Mouse (Mus musculus): ENCODE measurements around the gene Chka. TPM values are rescaled to one million over a fixed set of nuclear protein-coding genes. Genes with fewer than 3 reads are reported as not detected.

Chka gene
- polyA plus RNA-seq, 1 experiment from 2014 or later: 52.9 TPM

GRCm38 (mm10) chr19:3898952-3899351 lies 47.4 kb downstream of the Chka start:
- H3K4me3 ChIP-seq: no peak overlapping the region
- no peak overlapping the region for H3K27ac ChIP-seq
- 87% methylated on average over 7 of the region's 7 CpGs for WGBS
- peaks cover 17% of the 10 kb centered on the region for H3K4me1 ChIP-seq (replicated peaks)
- no peak overlapping the region for H3K9ac ChIP-seq
- H3K4me2 ChIP-seq: no peak overlapping the region
- no peaks in the 10 kb centered on the region for H3K9me3 ChIP-seq
- H3K27me3 ChIP-seq: no peaks in the 10 kb centered on the region
- ATAC-seq (ENCODE audit: low FRiP score): no peak
- H3K36me3 ChIP-seq: peaks cover 35% of the 10 kb centered on the region

DNA sequence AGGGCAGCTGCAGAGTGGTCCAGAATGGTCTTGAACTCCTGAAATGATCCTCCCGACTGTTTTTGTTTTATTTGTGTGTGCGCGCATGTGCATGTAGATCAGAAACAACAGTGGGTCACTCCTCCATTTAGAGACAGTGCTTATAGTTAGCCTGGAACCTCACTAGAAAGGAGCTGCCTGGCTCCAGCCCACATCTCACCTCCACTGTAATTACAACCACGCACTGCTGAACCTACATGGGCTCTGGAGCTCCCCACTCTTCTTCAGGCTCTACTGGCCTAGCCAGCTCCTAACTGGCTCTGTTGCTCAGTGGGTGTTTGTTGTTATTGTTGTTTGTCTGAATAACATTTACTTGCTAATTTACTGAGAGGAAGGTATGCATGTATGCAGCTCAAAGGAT lies 48.0 kb downstream of the Chka start:
- H3K4me3 ChIP-seq: no peak overlapping the region
- H3K9me3 ChIP-seq: no peaks in the 10 kb centered on the region
- no peak overlapping the region for H3K4me2 ChIP-seq
- ATAC-seq (ENCODE audit: low FRiP score): no peak
- peaks cover 19% of the 10 kb centered on the region for H3K4me1 ChIP-seq (replicated peaks)
- 0 out of 2 replicates have a peak, but pooled peaks cover 3% of the 10 kb centered on the region for H3K27me3 ChIP-seq
- WGBS: 97% methylated on average over 4 of the region's 4 CpGs
- H3K9ac ChIP-seq: no peak overlapping the region
- peaks cover 28% of the 10 kb centered on the region for H3K36me3 ChIP-seq
- H3K27ac ChIP-seq: no peak overlapping the region

GRCm38 (mm10) chr19:3902966-3903365 lies 51.4 kb downstream of the Chka start:
- H3K27me3 ChIP-seq: peaks cover 21% of the 10 kb centered on the region; the same call in 1 of the 2 replicates
- H3K9ac ChIP-seq: no peak overlapping the region
- peaks cover 31% of the 10 kb centered on the region for H3K4me1 ChIP-seq (replicated peaks)
- no peaks in the 10 kb centered on the region for H3K9me3 ChIP-seq
- WGBS: 85% methylated on average over 12 of the region's 12 CpGs
- no peak overlapping the region for H3K27ac ChIP-seq
- no peak overlapping the region for H3K4me2 ChIP-seq
- H3K4me3 ChIP-seq: no peak overlapping the region
- H3K36me3 ChIP-seq: peaks cover 8% of the 10 kb centered on the region; the same call in 1 of the 2 replicates
- ATAC-seq (ENCODE audit: low FRiP score): no peak

- H3K27me3 ChIP-seq: peaks cover 21% of the 10 kb centered on the region; the same call in 1 of the 2 replicates
- no peak for ATAC-seq (ENCODE audit: low FRiP score)
- no peaks in the 10 kb centered on the region for H3K9me3 ChIP-seq
- H3K4me3 ChIP-seq: no peak overlapping the region
- H3K9ac ChIP-seq: no peak overlapping the region
- peaks cover 16% of the 10 kb centered on the region for H3K36me3 ChIP-seq
- H3K27ac ChIP-seq: no peak overlapping the region
- WGBS: 63% methylated on average over 25 of the region's 25 CpGs
- H3K4me2 ChIP-seq: no peak overlapping the region; the same call in 1 of the 2 replicates
- H3K4me1 ChIP-seq (replicated peaks): peaks cover 31% of the 10 kb centered on the region
These were observed 52.2 kb downstream of the Chka start for GRCm38 (mm10) chr19:3903648-3904362.

DNA sequence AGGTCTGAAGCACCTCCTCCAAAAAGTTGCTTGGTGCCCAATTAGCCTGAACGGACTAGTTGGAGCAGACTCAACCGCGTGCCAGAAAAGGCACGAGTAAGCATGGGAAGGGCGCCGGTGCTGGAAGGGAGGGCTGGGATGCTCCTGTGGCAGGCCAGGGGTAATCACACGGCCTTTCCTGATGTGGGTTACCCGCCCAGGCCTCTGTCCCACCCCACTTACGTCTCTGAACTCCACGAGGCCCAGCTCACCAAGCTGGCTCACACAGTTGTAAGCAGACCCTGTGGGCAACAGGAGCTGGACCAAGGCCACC lies 52.7 kb downstream of the Chka start:
- no peak overlapping the region for H3K9ac ChIP-seq
- no peak for ATAC-seq (ENCODE audit: low FRiP score)
- H3K4me3 ChIP-seq: no peak overlapping the region
- H3K36me3 ChIP-seq: peaks cover 21% of the 10 kb centered on the region
- peaks cover 31% of the 10 kb centered on the region for H3K4me1 ChIP-seq (replicated peaks)
- peaks cover 21% of the 10 kb centered on the region; the same call in 1 of the 2 replicates for H3K27me3 ChIP-seq
- peak overlapping the region; percentile 63; the same call in 1 of the 2 replicates for H3K4me2 ChIP-seq
- no peak overlapping the region for H3K27ac ChIP-seq
- no peaks in the 10 kb centered on the region for H3K9me3 ChIP-seq
- 68% methylated on average over 10 of the region's 10 CpGs for WGBS

DNA sequence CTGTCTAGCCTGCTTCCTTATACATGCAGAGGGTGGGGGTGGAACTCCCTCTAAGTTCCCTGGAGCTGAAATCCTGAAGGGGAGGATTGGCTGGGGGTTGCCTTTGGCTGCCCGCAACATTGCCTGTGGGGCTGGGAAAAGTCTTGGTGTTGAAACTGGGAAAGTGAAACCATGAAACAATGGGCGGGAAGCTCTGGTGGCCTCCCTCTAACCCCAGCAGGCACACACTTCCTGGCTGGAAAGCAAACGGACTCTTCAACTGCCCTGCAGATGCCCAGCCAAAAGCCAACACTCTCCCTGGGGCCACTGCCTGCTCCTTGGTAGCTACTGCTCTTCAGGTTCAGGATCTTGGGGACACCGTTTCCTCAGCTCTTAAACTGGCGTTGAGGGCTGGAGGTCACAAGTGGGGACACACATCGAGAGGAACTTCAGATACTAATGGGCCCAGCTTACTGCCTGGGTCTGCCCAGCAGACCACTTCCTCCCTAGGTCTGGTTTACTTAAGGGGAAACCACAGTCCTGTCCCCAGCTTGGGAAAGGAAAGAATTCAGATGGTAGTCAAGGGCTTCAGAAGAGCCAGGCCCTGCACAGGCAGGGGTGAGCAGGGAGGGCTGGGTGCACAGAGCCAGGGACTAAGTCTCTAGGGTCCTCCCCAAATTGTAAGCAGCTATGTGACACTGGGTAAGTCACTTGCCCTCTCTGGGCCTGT lies 53.8 kb downstream of the Chka start:
- peaks cover 32% of the 10 kb centered on the region for H3K36me3 ChIP-seq
- no peaks in the 10 kb centered on the region for H3K9me3 ChIP-seq
- no peak for ATAC-seq (ENCODE audit: low FRiP score)
- H3K9ac ChIP-seq: no peak overlapping the region; the same call in none of the 2 replicates
- H3K27ac ChIP-seq: no peak overlapping the region
- H3K27me3 ChIP-seq: peaks cover 21% of the 10 kb centered on the region; the same call in 1 of the 2 replicates
- H3K4me1 ChIP-seq (replicated peaks): peaks cover 31% of the 10 kb centered on the region
- H3K4me3 ChIP-seq: no peak overlapping the region
- peak overlapping the region; percentile 63 for H3K4me2 ChIP-seq
- 56% methylated on average over 6 of the region's 6 CpGs for WGBS

GRCm38 (mm10) chr19:3906326-3906725 lies 54.8 kb downstream of the Chka start:
- Histone ChIP-seq H3K9me3 (no peaks in the 10 kb centered on the region), H3K9ac (peak overlapping the region; percentile 70), H3K36me3 (peaks cover 39% of the 10 kb centered on the region), H3K4me2 (peak overlapping the region; percentile 63), H3K27me3 (peaks cover 21% of the 10 kb centered on the region; the same call in 1 of the 2 replicates), H3K27ac (no peak overlapping the region), H3K4me1 (replicated peaks) (peaks cover 36% of the 10 kb centered on the region), H3K4me3 (peak overlapping the region; percentile 42)
- 0 out of 2 replicates have a peak, but pooled peaks have one; percentile 1 for ATAC-seq (ENCODE audit: low FRiP score)
- WGBS: 51% methylated on average over 10 of the region's 10 CpGs

DNA sequence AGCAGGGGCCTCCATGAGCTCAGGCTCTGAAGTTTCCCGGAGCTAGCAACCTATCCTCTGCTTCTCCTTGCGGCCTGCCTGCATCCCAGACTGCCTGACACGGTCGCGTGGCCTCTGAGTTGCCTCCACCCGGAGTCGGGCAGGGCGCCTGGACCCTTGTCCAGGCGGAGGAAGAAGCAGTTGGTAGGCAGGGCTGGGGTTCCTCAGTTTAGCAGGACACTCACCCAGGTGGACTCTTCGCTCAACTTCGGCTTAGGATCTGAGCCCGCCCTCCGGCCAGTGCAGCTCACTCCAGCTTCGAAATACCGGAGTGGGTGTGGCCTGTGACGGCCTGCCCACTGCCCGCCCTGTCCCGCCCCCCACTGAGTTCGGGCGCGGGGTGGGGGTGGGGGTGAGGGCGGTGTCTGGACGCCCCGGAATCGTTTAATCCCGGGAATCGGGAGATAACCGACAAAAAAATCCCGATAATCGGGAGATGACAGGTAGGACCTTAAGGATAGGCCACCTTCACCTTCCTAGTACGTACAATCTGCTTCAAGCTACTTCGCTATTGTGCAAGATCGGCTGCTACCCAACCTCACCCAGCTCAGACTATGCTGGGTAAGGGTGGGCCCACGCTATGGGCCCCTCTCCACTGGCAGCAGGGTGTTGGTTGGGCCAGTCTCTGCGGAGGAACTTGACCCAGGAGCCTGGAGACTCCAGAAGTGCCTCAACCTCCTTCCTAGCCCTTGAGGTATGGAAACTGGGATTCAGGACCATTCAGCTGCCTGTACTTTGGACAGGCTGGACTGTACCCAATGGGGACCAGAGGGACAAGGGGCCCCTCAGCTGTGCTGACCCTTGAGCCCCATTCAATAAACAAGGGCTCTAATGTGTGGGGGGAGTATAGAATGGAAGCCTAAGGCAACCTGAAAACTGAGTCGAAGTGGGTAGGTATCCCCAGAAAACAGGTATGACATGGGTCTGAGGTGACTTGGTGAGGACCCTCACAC lies 55.5 kb downstream of the Chka start, which contains the start of gene Tcirg1:
Gene Tcirg1, minus strand, starts transcription at position 339 of the 992 bp plus-strand sequence.
- peaks cover 44% of the 10 kb centered on the region for H3K4me1 ChIP-seq (replicated peaks)
- peak; percentile 50 for ATAC-seq (ENCODE audit: low FRiP score)
- peak within 1 kb of the TSS; percentile 70 for H3K9ac ChIP-seq
- H3K4me2 ChIP-seq: peak within 1 kb of the TSS; percentile 63
- H3K9me3 ChIP-seq: no peaks in the 10 kb centered on the region
- H3K27me3 ChIP-seq: peaks cover 21% of the 10 kb centered on the region; the same call in 1 of the 2 replicates
- H3K36me3 ChIP-seq: peaks cover 39% of the 10 kb centered on the region
- no peak within 1 kb of the TSS for H3K27ac ChIP-seq
- peak within 1 kb of the TSS; percentile 42 for H3K4me3 ChIP-seq
- 8% methylated on average over 36 of the region's 36 CpGs for WGBS

DNA sequence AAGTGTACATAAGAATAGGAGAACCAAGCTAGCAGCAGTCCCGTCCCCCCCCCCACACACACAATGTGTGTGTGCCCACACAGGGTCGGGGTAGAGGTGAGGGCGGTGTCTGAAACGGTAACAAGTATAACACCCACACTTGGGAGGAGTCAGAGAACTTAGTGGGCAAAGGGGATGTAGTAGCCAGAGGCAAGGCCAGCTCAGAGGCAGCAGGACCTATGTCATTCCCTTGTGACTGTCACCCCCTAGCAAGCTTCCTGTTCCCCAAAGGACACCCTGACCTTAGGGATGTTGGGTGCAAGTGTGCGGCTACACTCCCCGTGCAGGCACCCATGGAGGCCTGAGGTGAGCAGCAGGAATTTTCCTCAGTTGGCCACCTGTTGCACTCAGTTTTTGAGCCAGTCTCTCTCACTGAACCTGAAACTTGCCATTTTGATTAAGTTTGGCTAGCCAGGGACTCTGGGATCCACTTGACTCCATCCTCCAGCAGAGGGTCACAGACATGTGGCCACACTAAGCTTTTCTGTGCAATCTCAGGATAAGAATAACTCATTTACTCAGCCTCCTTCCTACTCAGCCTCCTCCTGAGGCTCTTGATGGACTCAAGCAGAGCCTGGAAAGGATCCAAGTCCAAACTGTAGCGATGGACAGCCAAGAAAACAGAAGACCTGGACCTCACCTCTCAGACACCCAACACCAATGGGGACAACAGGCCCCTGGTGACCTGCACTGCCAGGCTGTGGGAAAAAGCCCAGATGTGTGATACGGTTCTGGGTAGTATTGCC lies 56.5 kb downstream of the Chka start:
- peak overlapping the region; percentile 42; the same call in 1 of the 2 replicates for H3K4me3 ChIP-seq
- no peaks in the 10 kb centered on the region for H3K9me3 ChIP-seq
- no peak overlapping the region for H3K9ac ChIP-seq
- no peak overlapping the region for H3K27ac ChIP-seq
- 87% methylated on average over 8 of the region's 8 CpGs for WGBS
- ATAC-seq (ENCODE audit: low FRiP score): no peak
- H3K27me3 ChIP-seq: peaks cover 21% of the 10 kb centered on the region; the same call in 1 of the 2 replicates
- H3K4me1 ChIP-seq (replicated peaks): peaks cover 45% of the 10 kb centered on the region
- H3K36me3 ChIP-seq: peaks cover 37% of the 10 kb centered on the region
- peak overlapping the region; percentile 63; the same call in 1 of the 2 replicates for H3K4me2 ChIP-seq

GRCm38 (mm10) chr19:3910206-3910605 lies 58.6 kb downstream of the Chka start:
- 0 out of 2 replicates have a peak overlapping the region, but pooled peaks have one; percentile 8 for H3K9ac ChIP-seq
- H3K4me2 ChIP-seq: no peak overlapping the region
- peaks cover 51% of the 10 kb centered on the region for H3K4me1 ChIP-seq (replicated peaks)
- H3K36me3 ChIP-seq: peaks cover 35% of the 10 kb centered on the region
- no peaks in the 10 kb centered on the region for H3K9me3 ChIP-seq
- no peak overlapping the region for H3K4me3 ChIP-seq
- 83% methylated on average over 5 of the region's 5 CpGs for WGBS
- no peak for ATAC-seq (ENCODE audit: low FRiP score)
- no peak overlapping the region for H3K27ac ChIP-seq
- H3K27me3 ChIP-seq: peaks cover 18% of the 10 kb centered on the region; the same call in 1 of the 2 replicates

Measured in hindbrain, embryonic 13.5 days (tissue).